Mouse (Mus musculus): ENCODE data around the gene St3gal3.

Gene St3gal3

GRCm38 (mm10) chr4:117918762-117919161, 216.0 kb downstream of the St3gal3 start:
- no peak for DNase-seq

- DNase-seq: peak in 1 of 2 experiments; percentile 54
Measured at GRCm38 (mm10) chr4:117918261-117918660, 216.5 kb downstream of the St3gal3 start.

- DNase-seq: no peak
Measured at GRCm38 (mm10) chr4:117917847-117918246, 216.9 kb downstream of the St3gal3 start.

- DNase-seq: no peak
Measured at GRCm38 (mm10) chr4:117917402-117917801, 217.3 kb downstream of the St3gal3 start.

GRCm38 (mm10) chr4:117916386-117916785, 218.3 kb downstream of the St3gal3 start:
- no peak for DNase-seq

- peak in 1 of 2 experiments; percentile 9 for DNase-seq
Measured at GRCm38 (mm10) chr4:117915489-117916105, 219.1 kb downstream of the St3gal3 start.

- peak; percentile 90 to 94 for DNase-seq
Measured at GRCm38 (mm10) chr4:117914591-117915442, 219.9 kb downstream of the St3gal3 start, which contains the start of gene Ipo13. Gene Ipo13 (minus strand): TSS chr4:117914999.

GRCm38 (mm10) chr4:117914031-117914430, 220.7 kb downstream of the St3gal3 start:
- no peak for DNase-seq

- peak; percentile 82 for DNase-seq
Measured at GRCm38 (mm10) chr4:117913421-117913820, 221.3 kb downstream of the St3gal3 start.

GRCm38 (mm10) chr4:117912685-117913273, 221.9 kb downstream of the St3gal3 start:
- no peak for DNase-seq

GRCm38 (mm10) chr4:117912131-117912561, 222.6 kb downstream of the St3gal3 start:
- no peak for DNase-seq

GRCm38 (mm10) chr4:117908834-117909453, 225.8 kb downstream of the St3gal3 start:
- DNase-seq: no peak

GRCm38 (mm10) chr4:117906196-117906595, 228.5 kb downstream of the St3gal3 start:
- no peak for DNase-seq

- DNase-seq: no peak
Measured at GRCm38 (mm10) chr4:117904761-117905160, 230.0 kb downstream of the St3gal3 start.

GRCm38 (mm10) chr4:117904094-117904493, 230.6 kb downstream of the St3gal3 start:
- no peak for DNase-seq

GRCm38 (mm10) chr4:117898111-117898510, 236.6 kb downstream of the St3gal3 start:
- DNase-seq: no peak

GRCm38 (mm10) chr4:117896031-117896430, 238.7 kb downstream of the St3gal3 start:
- DNase-seq: no peak

GRCm38 (mm10) chr4:117895339-117895738, 239.4 kb downstream of the St3gal3 start:
- no peak for DNase-seq

- DNase-seq: no peak
Measured at GRCm38 (mm10) chr4:117894601-117895000, 240.1 kb downstream of the St3gal3 start.

- peak; percentile 76 to 83 for DNase-seq
Measured at GRCm38 (mm10) chr4:117893376-117893775, 241.3 kb downstream of the St3gal3 start.

GRCm38 (mm10) chr4:117891738-117892161, 243.0 kb downstream of the St3gal3 start, which contains the start of gene Dph2:
Gene Dph2 (minus strand): TSS chr4:117892032.
- DNase-seq: peak; percentile 87 to 93

GRCm38 (mm10) chr4:117890750-117891149, 244.0 kb downstream of the St3gal3 start:
- DNase-seq: no peak

GRCm38 (mm10) chr4:117890031-117890430, 244.7 kb downstream of the St3gal3 start:
- no peak for DNase-seq

Measured in kidney, postnatal 25 days (tissue).